Mouse (Mus musculus): Measurements from ENCODE around the gene Cd274. TPM values are rescaled to one million over a fixed set of nuclear protein-coding genes. Genes with fewer than 3 reads are reported as not detected.

The Cd274 gene
- polyA plus RNA-seq, 1 experiment from 2014 or later: 0.18 TPM

GRCm38 (mm10) chr19:29396353-29396752 is 29.1 kb downstream of the Cd274 start:
- H3K27me3 ChIP-seq (ENCODE audit: insufficient read depth, low read length): no peaks in the 10 kb centered on the region
- ATAC-seq (replicated peaks; ENCODE audit: low FRiP score, low read depth) (no peak), DNase-seq (ENCODE audit: low spot score) (no peak)
- no peak overlapping the region for H3K27ac ChIP-seq
- no peak overlapping the region for H3K4me2 ChIP-seq (ENCODE audit: low read length)
- WGBS: 21% methylated on average over 1 of the region's 1 CpGs
- no peak for TF ChIP-seq CTCF (IDR thresholded peaks at IDR 0.05; ENCODE audit: low read depth)
- H3K36me3 ChIP-seq (ENCODE audit: insufficient read depth, low read length): no peaks in the 10 kb centered on the region
- no peaks in the 10 kb centered on the region for H3K4me1 ChIP-seq (replicated peaks; ENCODE audit: insufficient read depth, low read length)
- H3K4me3 ChIP-seq (replicated peaks; ENCODE audit: low read depth, low read length): no peak overlapping the region
- no peaks in the 10 kb centered on the region for H3K9me3 ChIP-seq (replicated peaks; ENCODE audit: low read length)
- no peak overlapping the region for H3K9ac ChIP-seq (ENCODE audit: low read depth, low read length)

GRCm38 (mm10) chr19:29399786-29400185 is 32.5 kb downstream of the Cd274 start:
- H3K36me3 ChIP-seq (ENCODE audit: insufficient read depth, low read length): no peaks in the 10 kb centered on the region
- no peak overlapping the region for H3K4me2 ChIP-seq (ENCODE audit: low read length)
- H3K27ac ChIP-seq: no peak overlapping the region
- no peaks in the 10 kb centered on the region for H3K27me3 ChIP-seq (ENCODE audit: insufficient read depth, low read length)
- 86% methylated on average over 4 of the region's 4 CpGs for WGBS
- H3K4me3 ChIP-seq (replicated peaks; ENCODE audit: low read depth, low read length): no peak overlapping the region
- no peaks in the 10 kb centered on the region for H3K4me1 ChIP-seq (replicated peaks; ENCODE audit: insufficient read depth, low read length)
- H3K9ac ChIP-seq (ENCODE audit: low read depth, low read length): no peak overlapping the region
- no peak for TF ChIP-seq CTCF (IDR thresholded peaks at IDR 0.05; ENCODE audit: low read depth)
- ATAC-seq (replicated peaks; ENCODE audit: low FRiP score, low read depth): no peak
- H3K9me3 ChIP-seq (replicated peaks; ENCODE audit: low read length): no peaks in the 10 kb centered on the region
- no peak for DNase-seq (ENCODE audit: low spot score)

GRCm38 (mm10) chr19:29400466-29400865 is 33.2 kb downstream of the Cd274 start:
- ATAC-seq (replicated peaks; ENCODE audit: low FRiP score, low read depth): no peak
- H3K4me3 ChIP-seq (replicated peaks; ENCODE audit: low read depth, low read length): no peak overlapping the region
- H3K4me1 ChIP-seq (replicated peaks; ENCODE audit: insufficient read depth, low read length): no peaks in the 10 kb centered on the region
- no peaks in the 10 kb centered on the region for H3K9me3 ChIP-seq (replicated peaks; ENCODE audit: low read length)
- no peak overlapping the region for H3K27ac ChIP-seq
- no peaks in the 10 kb centered on the region for H3K27me3 ChIP-seq (ENCODE audit: insufficient read depth, low read length)
- 76% methylated on average over 3 of the region's 3 CpGs for WGBS
- DNase-seq (ENCODE audit: low spot score): no peak
- H3K36me3 ChIP-seq (ENCODE audit: insufficient read depth, low read length): no peaks in the 10 kb centered on the region
- H3K4me2 ChIP-seq (ENCODE audit: low read length): no peak overlapping the region
- TF ChIP-seq CTCF (IDR thresholded peaks at IDR 0.05; ENCODE audit: low read depth): no peak
- H3K9ac ChIP-seq (ENCODE audit: low read depth, low read length): no peak overlapping the region

- 91% methylated on average over 4 of the region's 4 CpGs for WGBS
- ATAC-seq (replicated peaks; ENCODE audit: low FRiP score, low read depth): no peak
- no peak overlapping the region for H3K4me2 ChIP-seq (ENCODE audit: low read length)
Observed at GRCm38 (mm10) chr19:29402621-29403020, 35.4 kb downstream of the Cd274 start.

GRCm38 (mm10) chr19:29403251-29403650 is 36.0 kb downstream of the Cd274 start:
- WGBS: 77% methylated on average over 4 of the region's 4 CpGs
- H3K4me1 ChIP-seq (replicated peaks; ENCODE audit: insufficient read depth, low read length): no peaks in the 10 kb centered on the region; the same call in 1 of the 2 replicates

More at GRCm38 (mm10) chr19:29402621-29403020, 35.4 kb downstream of the Cd274 start:
- DNase-seq (ENCODE audit: low spot score): no peak
- Histone ChIP-seq H3K36me3 (ENCODE audit: insufficient read depth, low read length) (no peaks in the 10 kb centered on the region), H3K4me1 (replicated peaks; ENCODE audit: insufficient read depth, low read length) (no peaks in the 10 kb centered on the region), H3K9me3 (replicated peaks; ENCODE audit: low read length) (no peaks in the 10 kb centered on the region), H3K27ac (no peak overlapping the region), H3K9ac (ENCODE audit: low read depth, low read length) (no peak overlapping the region), H3K27me3 (ENCODE audit: insufficient read depth, low read length) (no peaks in the 10 kb centered on the region), H3K4me3 (replicated peaks; ENCODE audit: low read depth, low read length) (no peak overlapping the region)
- TF ChIP-seq CTCF (IDR thresholded peaks at IDR 0.05; ENCODE audit: low read depth): no peak

GRCm38 (mm10) chr19:29405388-29405787 is 38.1 kb downstream of the Cd274 start:
- Histone ChIP-seq H3K27ac (no peak overlapping the region), H3K4me3 (replicated peaks; ENCODE audit: low read depth, low read length) (no peak overlapping the region), H3K36me3 (ENCODE audit: insufficient read depth, low read length) (no peaks in the 10 kb centered on the region), H3K4me2 (ENCODE audit: low read length) (no peak overlapping the region), H3K9me3 (replicated peaks; ENCODE audit: low read length) (no peaks in the 10 kb centered on the region), H3K9ac (ENCODE audit: low read depth, low read length) (no peak overlapping the region), H3K4me1 (replicated peaks; ENCODE audit: insufficient read depth, low read length) (no peaks in the 10 kb centered on the region; the same call in 1 of the 2 replicates), H3K27me3 (ENCODE audit: insufficient read depth, low read length) (no peaks in the 10 kb centered on the region)
- ATAC-seq (replicated peaks; ENCODE audit: low FRiP score, low read depth) (no peak), DNase-seq (ENCODE audit: low spot score) (no peak)
- TF ChIP-seq CTCF (IDR thresholded peaks at IDR 0.05; ENCODE audit: low read depth): no peak
- WGBS: 45% methylated on average over 2 of the region's 2 CpGs

More at GRCm38 (mm10) chr19:29403251-29403650, 36.0 kb downstream of the Cd274 start:
- no peaks in the 10 kb centered on the region for H3K9me3 ChIP-seq (replicated peaks; ENCODE audit: low read length)
- no peak overlapping the region for H3K4me3 ChIP-seq (replicated peaks; ENCODE audit: low read depth, low read length)
- no peak for TF ChIP-seq CTCF (IDR thresholded peaks at IDR 0.05; ENCODE audit: low read depth)
- no peaks in the 10 kb centered on the region for H3K36me3 ChIP-seq (ENCODE audit: insufficient read depth, low read length)
- no peak overlapping the region for H3K4me2 ChIP-seq (ENCODE audit: low read length)
- ATAC-seq (replicated peaks; ENCODE audit: low FRiP score, low read depth): no peak
- H3K9ac ChIP-seq (ENCODE audit: low read depth, low read length): no peak overlapping the region
- no peaks in the 10 kb centered on the region for H3K27me3 ChIP-seq (ENCODE audit: insufficient read depth, low read length)
- DNase-seq (ENCODE audit: low spot score): no peak
- no peak overlapping the region for H3K27ac ChIP-seq

All from kidney, postnatal 0 days (tissue).